Mouse (Mus musculus) E14TG2a.4 (cell line): Measurements from ENCODE around the gene Pitpnm1.

Experiments used
- CTCF ChIP-seq: conservative IDR thresholded peaks from 2 replicates; pipeline ENCODE4 v1.5.1; 2014; ENCODE audit warnings: low read length
- POU5F1 ChIP-seq: IDR thresholded peaks from 2 replicates; pipeline ENCODE4 v1.6.1; 2014; ENCODE audit warnings: low read length, borderline replicate concordance

- TF ChIP-seq CTCF = no peak
- TF ChIP-seq POU5F1 = no peak
These were observed 22.9 kb downstream of the Pitpnm1 start for GRCm38 (mm10) chr19:4122411-4123370.
